Mouse (Mus musculus) liver, adult 2 months (tissue): Measurements from ENCODE around the gene Morn3.

Source experiments
- CTCF ChIP-seq: fragments of 200-500 bp; IDR thresholded peaks from 2 replicates; pipeline ENCODE4 v1.5.1; 2011; ENCODE audit warnings: low read depth, low read length, control low read depth
- POLR2A ChIP-seq: fragments of 200-500 bp; IDR thresholded peaks from 2 replicates; pipeline ENCODE4 v1.6.1; 2011; ENCODE audit warnings: low read length, control low read depth; ENCODE audit not compliant: insufficient read depth; ENCODE audit errors: extremely low read depth

DNA sequence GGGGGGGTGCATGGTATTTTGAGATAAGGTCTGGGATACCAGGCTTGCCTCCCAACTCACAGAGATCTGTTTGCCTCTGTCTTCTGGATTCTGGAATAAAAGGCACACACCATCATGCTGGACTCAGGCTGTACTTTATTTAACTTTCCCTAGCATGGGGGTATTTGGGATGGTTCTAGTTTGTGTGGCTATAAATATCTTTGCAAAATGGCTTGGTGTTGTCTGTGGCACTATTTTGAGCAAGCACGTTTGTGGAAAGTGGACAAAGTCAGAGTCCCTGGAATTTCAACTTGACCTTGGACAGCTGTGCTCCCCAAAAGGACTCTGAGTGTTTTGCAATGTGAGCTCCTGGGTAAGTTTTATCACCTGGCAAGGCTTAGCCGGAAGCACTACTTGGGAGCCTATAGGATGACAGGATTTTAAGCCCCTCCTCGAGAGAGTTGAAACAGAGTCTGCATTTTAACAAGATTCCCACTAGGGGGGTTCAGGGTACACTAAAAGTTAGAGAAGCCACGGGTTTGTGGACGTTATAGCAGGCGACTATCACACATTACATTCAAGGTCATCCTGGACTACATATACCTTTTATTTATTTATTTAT, 20.7 kb upstream of the Morn3 start:
- no peak for TF ChIP-seq POLR2A
- TF ChIP-seq CTCF: no peak
